In the genomic region with DNA sequence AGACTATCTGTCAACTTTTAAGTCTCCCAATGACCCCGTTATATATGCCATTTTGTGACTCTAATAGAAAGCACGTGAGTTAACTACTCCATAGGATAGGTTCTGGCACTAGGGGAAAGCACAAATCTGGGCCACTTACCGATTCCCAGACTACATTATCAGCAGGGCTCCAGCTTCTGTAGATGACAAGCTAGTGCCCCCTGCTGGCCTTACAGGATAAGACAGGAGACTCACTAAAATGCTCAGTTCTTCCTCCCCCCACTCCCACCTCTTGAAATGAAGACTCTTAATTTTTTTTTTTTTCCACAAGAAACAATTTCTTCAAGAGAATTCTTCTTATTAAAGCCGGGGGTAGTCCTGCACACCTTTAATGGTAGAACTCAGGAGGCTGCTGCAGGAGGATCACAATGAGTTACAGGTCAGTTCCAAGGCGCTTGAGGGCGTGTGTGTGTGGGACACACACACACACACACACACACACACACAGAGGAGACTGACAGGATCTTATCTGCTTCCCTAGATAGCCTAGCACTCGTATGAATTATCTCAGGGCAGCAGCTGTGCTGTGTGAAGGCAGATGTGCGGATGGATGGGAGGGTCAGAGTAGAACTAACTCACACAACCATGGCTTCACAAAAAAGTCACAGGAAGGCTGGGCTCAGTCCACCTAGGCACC, we compare ENCODE assay signal across 8 mouse cellular contexts. TPM values are rescaled to one million over a fixed set of nuclear protein-coding genes. Genes with fewer than 3 reads are reported as not detected.
DNase-seq lines count a peak whose midpoint lies in the region; ATAC-seq lines count a peak whose summit lies in the region.

No protein-coding gene starts in this region.

- H3K27ac ChIP-seq in forebrain, embryonic 14.5 days (ENCODE audit: low read depth, low read length) = no peak overlapping the region
- no peak overlapping the region for H3K27ac ChIP-seq in hindbrain, embryonic 12.5 days
- H3K27ac ChIP-seq in midbrain, embryonic 11.5 days (ENCODE audit: low read depth, low read length) = no peak overlapping the region

- no peak overlapping the region for H3K4me2 ChIP-seq in forebrain, embryonic 14.5 days (ENCODE audit: low read length)
- H3K4me2 ChIP-seq in hindbrain, embryonic 12.5 days (replicated peaks) = no peak overlapping the region
- H3K4me2 ChIP-seq in midbrain, embryonic 11.5 days = no peak overlapping the region

- peak; percentile 61 for DNase-seq in ovary, postnatal 14 days (ENCODE audit: low spot score)
- DNase-seq in ovary, postnatal 10 days (ENCODE audit: low spot score) = no peak
- peak; percentile 86 for DNase-seq in c-Kit-positive CD71-positive TER-119-negative erythroid progenitor cells, embryonic 14.5 days (ENCODE audit: low read depth)
- peak; percentile 85 for DNase-seq in forebrain, embryonic 14.5 days (ENCODE audit: low spot score)
- DNase-seq in left cerebral cortex, postnatal 36 days (ENCODE audit: low spot score in 2 of 2) = peak; percentile 40 to 61
- DNase-seq in midbrain, embryonic 11.5 days (ENCODE audit: low spot score, missing footprints) = peak; percentile 91
- peak; percentile 51 to 75 for DNase-seq in spleen, postnatal 14 days (ENCODE audit: low spot score in 2 of 2)

- H3K4me3 ChIP-seq in forebrain, embryonic 14.5 days (ENCODE audit: low read depth, low read length) = no peak overlapping the region
- H3K4me3 ChIP-seq in hindbrain, embryonic 12.5 days = no peak overlapping the region
- H3K4me3 ChIP-seq in midbrain, embryonic 11.5 days (ENCODE audit: low read depth, low read length) = no peak overlapping the region

- intact Hi-C loops in left cerebral cortex, postnatal 36 days (cut with DNase I) = loop anchor here (1.0 kb wide), 1 partner anchor 73 kb away; no protein-coding TSS in a partner anchor

- no peaks in the 10 kb centered on the region for H3K27me3 ChIP-seq in forebrain, embryonic 14.5 days (replicated peaks; ENCODE audit: control insufficient read depth, insufficient read depth, low read length)
- H3K27me3 ChIP-seq in hindbrain, embryonic 12.5 days = no peaks in the 10 kb centered on the region
- H3K27me3 ChIP-seq in midbrain, embryonic 11.5 days (ENCODE audit: control insufficient read depth, insufficient read depth, low read length) = no peaks in the 10 kb centered on the region

- H3K9me3 ChIP-seq in forebrain, embryonic 14.5 days (replicated peaks; ENCODE audit: control insufficient read depth, low read length) = 0 out of 2 replicates have a peak, but pooled peaks cover 3% of the 10 kb centered on the region
- peaks cover 16% of the 10 kb centered on the region for H3K9me3 ChIP-seq in hindbrain, embryonic 12.5 days (replicated peaks)
- H3K9me3 ChIP-seq in midbrain, embryonic 11.5 days (ENCODE audit: control insufficient read depth, low read length) = peaks cover 6% of the 10 kb centered on the region; the same call in 1 of the 2 replicates

- ATAC-seq in forebrain, embryonic 14.5 days = peak; percentile 61
- 0 out of 2 replicates have a peak, but pooled peaks have one; percentile 18 for ATAC-seq in hindbrain, embryonic 12.5 days (ENCODE audit: low FRiP score)
- no peak; the same call in 1 of the 2 replicates for ATAC-seq in midbrain, embryonic 11.5 days (ENCODE audit: low FRiP score)

- H3K4me1 ChIP-seq in forebrain, embryonic 14.5 days (ENCODE audit: control insufficient read depth, insufficient read depth, low read length) = peaks cover under 1% of the 10 kb centered on the region; the same call in 1 of the 2 replicates
- H3K4me1 ChIP-seq in hindbrain, embryonic 12.5 days = peaks cover under 1% of the 10 kb centered on the region; the same call in 1 of the 2 replicates
- no peaks in the 10 kb centered on the region for H3K4me1 ChIP-seq in midbrain, embryonic 11.5 days (ENCODE audit: control insufficient read depth, insufficient read depth, low read length)

- WGBS in forebrain, embryonic 14.5 days = 53% methylated on average over 8 of the region's 8 CpGs
- WGBS in hindbrain, embryonic 12.5 days = 53% methylated on average over 8 of the region's 8 CpGs
- WGBS in midbrain, embryonic 11.5 days = 49% methylated on average over 8 of the region's 8 CpGs

- no peak overlapping the region for H3K9ac ChIP-seq in forebrain, embryonic 14.5 days (ENCODE audit: low read length)
- no peak overlapping the region for H3K9ac ChIP-seq in hindbrain, embryonic 12.5 days
- no peak overlapping the region for H3K9ac ChIP-seq in midbrain, embryonic 11.5 days (ENCODE audit: low read length)

- H3K36me3 ChIP-seq in forebrain, embryonic 14.5 days (ENCODE audit: control insufficient read depth, insufficient read depth, low read length) = peaks cover 20% of the 10 kb centered on the region
- H3K36me3 ChIP-seq in hindbrain, embryonic 12.5 days = peaks cover 15% of the 10 kb centered on the region; the same call in 1 of the 2 replicates
- H3K36me3 ChIP-seq in midbrain, embryonic 11.5 days (ENCODE audit: control insufficient read depth, insufficient read depth, low read length) = no peaks in the 10 kb centered on the region

RNA-seq across cellular contexts. Expression of a gene that starts 7.1 kb away (rescaled TPM):
- 154 and 173 TPM in 2 replicates for polyA plus RNA-seq in forebrain, embryonic 14.5 days (2014; fragmentation: Nextera tagmentation; extraction: Ambion mirVana)
- 149 and 157 TPM in 2 replicates for polyA plus RNA-seq in hindbrain, embryonic 12.5 days (2016; fragmentation: Nextera tagmentation; extraction: Ambion mirVana)
- total RNA-seq in left cerebral cortex, postnatal 36 days (2021) = 10 to 100 TPM; 41.1 to 51.5 TPM
- 186 and 197 TPM in 2 replicates for polyA plus RNA-seq in midbrain, embryonic 11.5 days (2014; fragmentation: Nextera tagmentation; extraction: Ambion mirVana)

RNA-seq across cellular contexts. Expression of a gene that starts 15.8 kb away (rescaled TPM):
- 0.08 and 0.22 TPM in 2 replicates for polyA plus RNA-seq in forebrain, embryonic 14.5 days (2014; fragmentation: Nextera tagmentation; extraction: Ambion mirVana)
- polyA plus RNA-seq in hindbrain, embryonic 12.5 days (2016; fragmentation: Nextera tagmentation; extraction: Ambion mirVana) = 0.21 and 0.47 TPM in 2 replicates
- total RNA-seq in left cerebral cortex, postnatal 36 days (2021) = 1 to 10 TPM; 1.0 to 2.1 TPM
- polyA plus RNA-seq in midbrain, embryonic 11.5 days (2014; fragmentation: Nextera tagmentation; extraction: Ambion mirVana) = 0.10 TPM in 1 of 2 replicates, not detected in the other
